Mouse (Mus musculus) urinary bladder, postnatal 36 days (tissue): ENCODE results near the gene Cdc42ep1.

Experiments
- DNase-seq, 2 experiments: peaks; one replicate each; pipeline ENCODE4 v3.0.0; 2022; ENCODE audit warnings: low spot score in 2 of 2, mixed read lengths in 1 of 2

The Cdc42ep1 gene

GRCm38 (mm10) chr15:78842371-78843163, at the start of gene Cdc42ep1:
Cdc42ep1 (plus strand) TSS chr15:78842624.
- DNase-seq: peak in 1 of 2 experiments; percentile 72

GRCm38 (mm10) chr15:78796196-78797059, 46.0 kb upstream of the Cdc42ep1 start:
- no peak for DNase-seq

GRCm38 (mm10) chr15:78797060-78797329, 45.4 kb upstream of the Cdc42ep1 start:
- no peak for DNase-seq

DNA sequence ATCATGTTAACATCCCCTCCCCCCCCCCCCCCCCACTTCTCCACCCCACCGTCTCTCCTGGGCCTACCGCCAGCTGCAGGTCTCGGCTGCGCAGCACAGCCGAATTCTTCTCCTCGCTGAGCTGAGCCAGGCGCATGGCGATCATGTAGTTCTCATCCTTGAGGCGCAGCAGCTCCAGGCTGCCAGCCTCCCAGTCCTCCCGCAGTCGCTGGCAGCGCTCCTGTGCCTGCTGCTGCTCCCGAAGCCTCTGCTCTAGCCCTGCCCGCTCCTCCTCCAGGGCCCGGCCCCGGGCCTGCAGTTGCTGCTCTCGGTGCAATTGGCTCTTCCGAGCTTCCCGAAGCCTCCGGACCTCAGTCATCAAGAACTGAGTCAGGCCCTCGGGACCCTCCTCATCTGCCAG, 43.4 kb upstream of the Cdc42ep1 start:
- no peak for DNase-seq

DNA sequence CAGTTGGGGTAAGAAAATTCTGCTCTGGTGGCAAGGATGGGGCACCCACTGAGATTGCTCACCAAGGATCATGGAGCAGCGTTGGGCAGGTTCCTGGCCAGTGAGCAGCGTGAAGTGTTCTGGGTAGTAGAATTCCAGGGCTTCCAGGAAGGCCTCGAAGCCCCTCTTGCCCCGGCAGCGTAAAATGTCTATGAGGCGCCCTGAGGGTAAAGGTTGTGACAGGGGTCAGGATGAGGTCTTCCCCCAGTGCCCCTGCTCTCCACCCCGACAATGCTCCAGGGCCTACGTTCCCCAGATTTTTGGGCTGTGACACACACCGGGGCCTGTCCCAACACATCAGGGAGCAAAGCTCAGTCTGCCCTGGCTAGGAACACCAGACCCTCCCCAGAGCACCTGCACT, 40.9 kb upstream of the Cdc42ep1 start:
- DNase-seq: no peak

DNA sequence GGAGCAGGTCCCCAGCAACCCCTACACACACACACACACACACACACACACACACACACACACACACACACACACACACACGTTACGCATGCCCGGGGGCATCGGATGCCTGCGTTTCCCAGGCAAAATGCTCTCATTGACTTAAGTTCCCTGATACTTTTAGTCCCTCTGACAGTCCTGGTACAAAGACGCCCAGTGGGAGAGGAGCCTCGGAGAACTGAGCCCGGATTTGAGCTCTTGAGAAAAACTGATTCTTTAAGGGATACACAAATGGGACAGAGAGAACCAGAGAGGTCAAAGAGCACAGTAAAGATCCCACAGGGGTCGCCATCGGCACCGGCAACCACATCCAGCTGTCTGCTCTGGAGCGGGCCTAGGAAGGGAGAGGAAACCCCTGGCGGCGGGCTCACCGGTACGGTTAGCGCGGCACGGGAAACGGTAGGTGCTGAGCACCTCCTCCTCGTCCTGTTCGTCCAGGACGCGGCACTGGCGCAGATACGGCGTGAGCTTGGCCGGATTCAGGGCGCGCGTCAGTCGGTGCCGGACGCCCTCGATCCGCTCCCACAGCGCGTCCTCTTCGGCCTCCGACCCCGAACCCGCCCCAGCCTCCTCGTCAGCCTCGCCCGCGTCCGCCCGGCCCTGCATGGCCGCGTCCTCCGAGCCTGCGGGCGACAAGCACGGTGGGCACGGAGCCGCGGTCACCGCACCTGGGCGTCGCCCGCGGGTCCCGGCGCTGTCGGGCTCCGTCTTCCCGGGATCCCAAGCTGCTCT, 40.3 kb upstream of the Cdc42ep1 start:
- DNase-seq: no peak

GRCm38 (mm10) chr15:78802776-78803391, 39.5 kb upstream of the Cdc42ep1 start, which contains the start of gene Card10:
Card10 (minus strand) TSS chr15:78803042.
- peak in 1 of 2 experiments; percentile 42 for DNase-seq

DNA sequence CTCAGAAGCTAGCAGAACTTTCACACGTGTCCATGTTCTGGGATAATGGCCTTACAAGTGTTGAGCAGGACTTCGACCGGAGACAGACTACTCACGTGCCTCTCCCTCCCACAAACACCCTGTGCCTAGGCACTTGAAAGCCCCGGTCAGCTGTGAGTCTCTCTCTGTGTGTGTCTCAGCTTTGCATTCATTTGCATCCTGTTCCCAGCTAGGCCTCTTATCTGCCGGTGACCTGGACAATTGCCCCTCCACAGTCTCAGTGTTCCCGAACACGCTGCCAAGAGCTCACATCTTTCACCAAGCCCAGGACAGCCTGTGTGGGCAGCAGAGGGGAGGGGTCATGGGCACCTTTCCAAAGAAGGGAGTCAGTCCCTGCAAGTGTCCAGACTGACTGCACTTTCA, 38.9 kb upstream of the Cdc42ep1 start:
- DNase-seq: no peak

- DNase-seq: no peak
Measured at GRCm38 (mm10) chr15:78804326-78804725, 38.1 kb upstream of the Cdc42ep1 start.

GRCm38 (mm10) chr15:78805351-78805750, 37.1 kb upstream of the Cdc42ep1 start:
- no peak for DNase-seq

GRCm38 (mm10) chr15:78806614-78807013, 35.8 kb upstream of the Cdc42ep1 start:
- no peak for DNase-seq

DNA sequence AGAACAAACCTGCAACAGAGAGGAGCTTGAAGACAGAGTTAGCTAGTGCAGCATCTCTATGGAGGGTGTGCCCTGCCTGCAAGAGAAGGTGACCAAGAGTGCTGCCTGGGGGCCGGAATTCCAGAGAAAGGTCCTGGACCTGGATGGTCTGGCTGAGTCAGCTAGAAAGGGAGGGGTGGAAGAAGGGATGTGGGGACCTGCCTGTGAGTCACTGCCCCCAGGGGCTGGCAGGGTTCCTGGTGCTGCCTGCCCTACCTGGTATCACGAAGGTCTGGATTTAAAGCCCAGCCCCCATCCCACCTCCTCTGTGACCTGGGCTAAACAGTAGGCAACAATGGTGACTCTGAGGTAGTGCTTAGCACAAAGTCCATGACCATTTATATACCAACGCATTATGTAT, 35.3 kb upstream of the Cdc42ep1 start:
- no peak for DNase-seq

GRCm38 (mm10) chr15:78808980-78809379, 33.4 kb upstream of the Cdc42ep1 start:
- no peak for DNase-seq

- DNase-seq: no peak
Measured at GRCm38 (mm10) chr15:78809739-78810138, 32.7 kb upstream of the Cdc42ep1 start.

DNA sequence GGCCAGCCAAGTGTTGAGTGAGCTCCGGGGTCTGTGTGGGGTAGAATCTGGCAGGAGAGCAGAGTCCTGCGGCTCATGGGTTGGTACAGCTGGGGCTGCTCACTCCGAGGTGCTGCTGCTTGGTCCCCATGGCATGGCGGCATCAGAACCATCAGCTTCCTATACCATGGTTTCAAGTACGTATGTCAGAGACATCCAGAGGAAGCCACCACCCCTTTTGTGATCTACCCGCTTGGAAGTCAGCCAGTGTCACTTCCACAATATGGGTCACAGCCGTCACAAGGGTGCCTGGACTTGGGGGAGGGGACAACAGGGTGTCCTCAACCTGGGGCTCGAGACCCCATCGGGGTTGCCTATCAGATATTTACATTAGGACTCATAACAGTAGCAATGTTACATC, 32.3 kb upstream of the Cdc42ep1 start:
- no peak for DNase-seq

DNA sequence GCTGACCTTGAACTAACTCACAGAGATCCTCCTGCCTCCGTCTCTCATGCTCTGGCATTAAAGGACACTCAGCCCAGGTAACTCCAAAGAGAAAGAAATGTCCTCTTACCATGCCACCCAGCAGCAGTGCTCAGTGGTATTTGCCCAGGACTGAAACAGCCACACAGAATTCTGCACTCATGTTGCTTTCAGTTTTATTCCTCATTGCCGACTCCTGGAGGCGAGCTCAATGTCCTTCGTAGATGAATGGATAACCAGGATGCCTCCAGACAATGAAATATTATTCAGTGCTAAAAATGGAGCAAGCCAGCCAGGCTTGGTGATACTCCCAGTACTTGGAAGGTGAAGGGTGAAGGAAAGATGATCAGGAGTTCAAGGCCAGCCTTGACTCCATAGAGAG, 28.8 kb upstream of the Cdc42ep1 start:
- DNase-seq: no peak

DNA sequence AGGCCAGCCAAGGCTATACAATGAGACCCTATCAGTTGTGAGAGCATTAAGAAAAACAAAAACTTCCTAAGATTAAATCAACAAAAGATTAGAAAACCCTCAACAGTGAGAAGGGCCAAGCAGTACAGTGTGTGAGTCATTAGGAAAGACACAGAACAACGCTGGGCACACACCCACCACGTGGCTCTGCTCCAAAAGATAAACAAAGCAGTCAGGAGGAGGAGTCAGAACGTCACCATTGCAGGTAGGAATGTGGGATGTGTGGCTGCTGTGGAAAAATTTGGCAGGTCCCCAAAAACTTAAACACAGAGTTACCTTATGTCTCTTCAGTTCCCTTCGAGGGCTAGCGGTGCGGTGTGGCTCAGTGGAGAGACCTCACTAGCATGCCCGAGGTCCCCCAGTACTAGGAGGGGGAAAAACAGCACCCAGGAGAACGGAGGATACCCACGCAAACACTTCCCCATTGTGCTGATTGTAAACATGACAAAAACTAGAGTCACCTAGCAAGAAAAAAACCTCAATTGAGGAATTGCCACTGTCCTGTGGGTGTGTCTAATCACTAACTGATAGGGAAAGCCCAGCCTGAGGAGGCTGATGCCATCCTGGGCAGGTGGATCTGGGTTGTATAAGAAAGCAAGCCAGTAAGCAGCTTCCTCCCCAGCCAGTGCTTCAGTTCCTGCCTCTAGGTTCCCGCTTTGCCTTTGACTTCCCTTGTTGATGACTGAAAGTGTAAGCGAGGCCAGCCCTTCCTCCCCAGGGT, 26.9 kb upstream of the Cdc42ep1 start:
- no peak for DNase-seq

DNA sequence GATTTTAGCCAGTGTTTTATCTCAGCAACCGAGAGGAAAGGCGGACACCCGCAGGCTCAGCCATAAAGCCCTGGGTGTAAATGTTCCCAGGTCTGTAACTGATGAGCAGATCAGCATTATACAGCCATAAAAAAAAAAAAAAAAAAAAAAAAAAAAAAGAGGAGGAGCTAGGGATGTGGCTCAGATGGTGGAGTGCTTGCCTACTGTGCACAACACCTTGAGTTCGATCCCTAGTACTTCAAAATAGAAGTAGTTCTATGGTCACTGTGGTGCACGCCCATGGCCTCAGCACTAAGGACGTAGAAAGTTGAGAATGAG, 26.4 kb upstream of the Cdc42ep1 start:
- no peak for DNase-seq

GRCm38 (mm10) chr15:78826213-78827204, 15.9 kb upstream of the Cdc42ep1 start:
- DNase-seq: peak; percentile 64 to 66

GRCm38 (mm10) chr15:78828315-78828714, 14.1 kb upstream of the Cdc42ep1 start:
- no peak for DNase-seq
